Mouse (Mus musculus): Measurements from ENCODE around the gene Hnrnpd. TPM values are rescaled to one million over a fixed set of nuclear protein-coding genes. Genes with fewer than 3 reads are reported as not detected.

The Hnrnpd gene
- total RNA-seq, 1 experiment from 2014 or later, result 121 TPM

Other genes with a start within 250 kb of the Hnrnpd start
- gene Rasgef1b, start 249.9 kb downstream of the Hnrnpd start, total RNA-seq (2017), result 21.1 and 30.5 TPM in 2 replicates
- not detected in 2 replicates for gene Vamp9, start 72.7 kb downstream of the Hnrnpd start, total RNA-seq (2017)
- gene 4930524J08Rik, start 123 bp upstream of the Hnrnpd start, total RNA-seq (2017), result 2.6 TPM in 1 of 2 replicates, not detected in the other
- 446 and 584 TPM in 2 replicates for gene Hnrnpdl, start 60.7 kb upstream of the Hnrnpd start, total RNA-seq (2017)
- gene Enoph1, start 61.0 kb upstream of the Hnrnpd start, total RNA-seq (2017), result 37.5 and 40.0 TPM in 2 replicates
- not detected in 2 replicates for gene Tmem150c, start 180.9 kb upstream of the Hnrnpd start, total RNA-seq (2017)